Mouse (Mus musculus) neutrophil, adult 5-6 weeks (primary cell): ENCODE measurements around the gene Tmem82. TPM values are rescaled to one million over a fixed set of nuclear protein-coding genes. Genes with fewer than 3 reads are reported as not detected.

Experiments
- ATAC-seq: fragments of 151-379, 151-347 bp; 2 replicates; pipeline ENCODE4 v1.8.0; 2017; ENCODE audit warnings: mild to moderate bottlenecking, moderate TSS enrichment; ENCODE audit not compliant: insufficient number of reproducible peaks, poor library complexity, low FRiP score, severe bottlenecking; ENCODE audit errors: extremely low read depth
- total RNA-seq: library from RNA; stranded (forward); fragments of 200-1000 nt; gene quantifications from 2 replicates; pipeline ENCODE4 v1.2.3, GENCODE M21; 2017

Gene Tmem82
- total RNA-seq, 1 experiment from 2014 or later, result not detected

GRCm38 (mm10) chr4:141564660-141565059, 53.8 kb downstream of the Tmem82 start:
- no peak for ATAC-seq

DNA sequence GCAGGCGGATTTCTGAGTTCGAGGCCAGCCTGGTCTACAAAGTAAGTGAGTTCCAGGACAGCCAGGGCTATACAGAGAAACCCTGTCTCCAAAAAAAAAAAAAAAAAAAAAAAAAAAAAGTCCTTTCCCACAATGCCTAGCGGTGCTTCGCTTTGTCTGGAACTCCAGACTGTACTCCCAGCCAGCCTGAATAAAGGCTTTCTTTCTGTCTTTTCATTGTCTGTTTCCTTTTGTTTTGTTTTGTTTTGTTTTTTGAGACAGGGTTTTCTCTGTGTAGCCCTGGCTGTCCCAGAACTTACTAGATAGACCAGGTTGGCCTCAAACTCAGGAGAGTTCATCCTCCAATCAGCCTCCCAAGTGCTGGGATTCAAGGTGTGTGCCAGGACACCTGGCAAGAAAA, 54.2 kb downstream of the Tmem82 start:
- ATAC-seq, result no peak

Other genes with a start within 250 kb of the Tmem82 start
- not detected in 2 replicates for gene Clcnka, start 219.9 kb downstream of the Tmem82 start, total RNA-seq
- not detected in 2 replicates for gene Clcnkb, start 202.6 kb downstream of the Tmem82 start, total RNA-seq
- gene Hspb7, start 197.9 kb downstream of the Tmem82 start, total RNA-seq, result not detected in 2 replicates
- gene Srarp, start 182.5 kb downstream of the Tmem82 start, total RNA-seq, result not detected in 2 replicates
- gene Zbtb17, start 174.0 kb downstream of the Tmem82 start, total RNA-seq, result 25.3 and 32.0 TPM in 2 replicates
- 40.5 and 54.9 TPM in 2 replicates for gene Spen, start 80.0 kb downstream of the Tmem82 start, total RNA-seq
- gene Fblim1, start 12.5 kb downstream of the Tmem82 start, total RNA-seq, result 0.12 TPM in 1 of 2 replicates, not detected in the other
- 0.23 and 0.25 TPM in 2 replicates for gene Slc25a34, start 5.2 kb upstream of the Tmem82 start, total RNA-seq
- 15.6 and 16.6 TPM in 2 replicates for gene Plekhm2, start 46.3 kb upstream of the Tmem82 start, total RNA-seq
- 6.5 TPM in 1 of 2 replicates, not detected in the other for gene Rsc1a1, start 67.0 kb upstream of the Tmem82 start, total RNA-seq
- 29.2 and 31.1 TPM in 2 replicates for gene Ddi2, start 104.8 kb upstream of the Tmem82 start, total RNA-seq
- gene Agmat, start 128.0 kb upstream of the Tmem82 start, total RNA-seq, result not detected in 2 replicates
- 7.0 and 9.8 TPM in 2 replicates for gene Dnajc16, start 172.3 kb upstream of the Tmem82 start, total RNA-seq
- 31.2 and 34.0 TPM in 2 replicates for gene Casp9, start 175.0 kb upstream of the Tmem82 start, total RNA-seq
- gene Cela2a, start 207.5 kb upstream of the Tmem82 start, total RNA-seq, result not detected in 2 replicates
- not detected in 2 replicates for gene Ctrc, start 227.7 kb upstream of the Tmem82 start, total RNA-seq